Mouse (Mus musculus) small intestine, adult 2 months (tissue): ENCODE measurements at regions not wholly inside any gene's neighbourhood (a gene's known extent, or its start where the extent isn't known, plus 50 kb on each side); places are given as distances from the start of the nearest gene placed in this dataset.

Experiments used
- CTCF ChIP-seq: fragments of 200-500 bp; IDR thresholded peaks from 2 replicates; pipeline ENCODE4 v1.5.1; 2012; ENCODE audit warnings: low read depth, mild to moderate bottlenecking, control low read depth, inconsistent platforms, low read length, moderate library complexity, mixed read lengths; ENCODE audit not compliant: insufficient replicate concordance, insufficient read length; ENCODE audit errors: extremely low read depth
- POLR2A ChIP-seq: fragments of 200-500 bp; IDR thresholded peaks from 2 replicates; pipeline ENCODE4 v1.6.1; 2012; ENCODE audit warnings: low read depth, mild to moderate bottlenecking, control low read depth, inconsistent platforms, low read length, moderate library complexity

- TF ChIP-seq CTCF, result no peak
- no peak for TF ChIP-seq POLR2A
These were observed 198.9 kb upstream of the Pik3r1 start for GRCm38 (mm10) chr13:101966799-101967397.
